Mouse (Mus musculus): ENCODE measurements around the gene Kank1.

The Kank1 gene

GRCm38 (mm10) chr19:25372794-25373193 lies 136.0 kb downstream of the Kank1 start:
- no peak for DNase-seq

GRCm38 (mm10) chr19:25373594-25373993 lies 136.8 kb downstream of the Kank1 start:
- DNase-seq: no peak

- no peak for DNase-seq
Observed at GRCm38 (mm10) chr19:25374191-25374590, 137.4 kb downstream of the Kank1 start.

- DNase-seq: peak; percentile 31
Observed at GRCm38 (mm10) chr19:25374926-25375325, 138.2 kb downstream of the Kank1 start.

- no peak for DNase-seq
Observed at GRCm38 (mm10) chr19:25376871-25377270, 140.1 kb downstream of the Kank1 start.

- no peak for DNase-seq
Observed at GRCm38 (mm10) chr19:25380675-25381074, 143.9 kb downstream of the Kank1 start.

GRCm38 (mm10) chr19:25381972-25382371 lies 145.2 kb downstream of the Kank1 start:
- DNase-seq: no peak

GRCm38 (mm10) chr19:25382494-25382893 lies 145.7 kb downstream of the Kank1 start:
- DNase-seq: no peak

- DNase-seq: no peak
Observed at GRCm38 (mm10) chr19:25383386-25384146, 146.8 kb downstream of the Kank1 start.

- DNase-seq: no peak
Observed at GRCm38 (mm10) chr19:25385981-25386380, 149.2 kb downstream of the Kank1 start.

GRCm38 (mm10) chr19:25386679-25387470 lies 150.1 kb downstream of the Kank1 start:
- no peak for DNase-seq

- no peak for DNase-seq
Observed at GRCm38 (mm10) chr19:25387902-25388301, 151.1 kb downstream of the Kank1 start.

GRCm38 (mm10) chr19:25392135-25392534 lies 155.4 kb downstream of the Kank1 start:
- DNase-seq: no peak

- peak; percentile 9 for DNase-seq
Observed at GRCm38 (mm10) chr19:25395035-25395434, 158.3 kb downstream of the Kank1 start.

GRCm38 (mm10) chr19:25396709-25397266 lies 160.0 kb downstream of the Kank1 start:
- DNase-seq: peak; percentile 18

GRCm38 (mm10) chr19:25399511-25400211 lies 162.9 kb downstream of the Kank1 start:
- no peak for DNase-seq

- no peak for DNase-seq
Observed at GRCm38 (mm10) chr19:25400212-25400913, 163.6 kb downstream of the Kank1 start.

- no peak for DNase-seq
Observed at GRCm38 (mm10) chr19:25401521-25401920, 164.7 kb downstream of the Kank1 start.

GRCm38 (mm10) chr19:25404163-25404562 lies 167.4 kb downstream of the Kank1 start:
- DNase-seq: no peak

- no peak for DNase-seq
Observed at GRCm38 (mm10) chr19:25405987-25406386, 169.2 kb downstream of the Kank1 start.

- DNase-seq: peak; percentile 6
Observed at GRCm38 (mm10) chr19:25406481-25407184, 169.9 kb downstream of the Kank1 start.
